Mouse (Mus musculus) limb, embryonic 11.5 days (tissue): ENCODE measurements at regions not wholly inside any gene's neighbourhood (a gene's known extent, or its start where the extent isn't known, plus 50 kb on each side); places are given as distances from the start of the nearest gene placed in this dataset.

ENCODE experiments used
- ATAC-seq: fragments of 200-750 bp; cut with Nextera tagmentation; 2 replicates; pipeline ENCODE4 v1.8.0; 2017; ENCODE audit warnings: low read depth; ENCODE audit not compliant: insufficient number of reproducible peaks, low FRiP score, low TSS enrichment
- DNase-seq: peaks from one replicate; pipeline ENCODE4 v3.0.0-alpha.2; 2015; ENCODE audit warnings: low spot score
- H3K27ac ChIP-seq: fragments of 300-500 bp; sonication (generic); replicated peaks from 2 replicates; pipeline ENCODE4 v1.5.1; 2014; ENCODE audit warnings: low read depth, mild to moderate bottlenecking, low read length
- H3K27me3 ChIP-seq: fragments of 300-500 bp; sonication (generic); 2 replicates; pipeline ENCODE4 v1.6.1; 2014; ENCODE audit warnings: mild to moderate bottlenecking, low read length, mixed read lengths; ENCODE audit not compliant: control insufficient read depth, insufficient read depth
- H3K36me3 ChIP-seq: fragments of 300-500 bp; sonication (generic); 2 replicates; pipeline ENCODE4 v1.6.1; 2014; ENCODE audit warnings: mild to moderate bottlenecking, low read length, moderate library complexity, mixed read lengths; ENCODE audit not compliant: control insufficient read depth, insufficient read depth
- H3K4me1 ChIP-seq: fragments of 300-500 bp; sonication (generic); 2 replicates; pipeline ENCODE4 v1.6.1; 2014; ENCODE audit warnings: low read length, mixed read lengths; ENCODE audit not compliant: control insufficient read depth, insufficient read depth
- H3K4me2 ChIP-seq: fragments of 300-500 bp; sonication (generic); 2 replicates; pipeline ENCODE4 v1.6.1; 2014; ENCODE audit warnings: low read depth, mild to moderate bottlenecking, moderate library complexity; ENCODE audit not compliant: severe bottlenecking
- H3K4me3 ChIP-seq: fragments of 300-500 bp; sonication (generic); 2 replicates; pipeline ENCODE4 v1.5.1; 2014; ENCODE audit warnings: low read depth, low read length
- H3K9ac ChIP-seq: fragments of 300-500 bp; sonication (generic); 2 replicates; pipeline ENCODE4 v1.6.1; 2014; ENCODE audit warnings: mild to moderate bottlenecking, low read length
- H3K9me3 ChIP-seq: fragments of 300-500 bp; sonication (generic); 2 replicates; pipeline ENCODE4 v1.6.1; 2016; ENCODE audit warnings: low read length; ENCODE audit not compliant: control insufficient read depth
- WGBS: fragments of 180-500 bp; shearing (Covaris S2); extraction: QIAGEN DNeasy Blood & Tissue Kit; methylation state at CpG from one replicate; pipeline ENCODE4 v1.1.7; 2014; 5-methylcytosine and 5-hydroxymethylcytosine counted together

DNA sequence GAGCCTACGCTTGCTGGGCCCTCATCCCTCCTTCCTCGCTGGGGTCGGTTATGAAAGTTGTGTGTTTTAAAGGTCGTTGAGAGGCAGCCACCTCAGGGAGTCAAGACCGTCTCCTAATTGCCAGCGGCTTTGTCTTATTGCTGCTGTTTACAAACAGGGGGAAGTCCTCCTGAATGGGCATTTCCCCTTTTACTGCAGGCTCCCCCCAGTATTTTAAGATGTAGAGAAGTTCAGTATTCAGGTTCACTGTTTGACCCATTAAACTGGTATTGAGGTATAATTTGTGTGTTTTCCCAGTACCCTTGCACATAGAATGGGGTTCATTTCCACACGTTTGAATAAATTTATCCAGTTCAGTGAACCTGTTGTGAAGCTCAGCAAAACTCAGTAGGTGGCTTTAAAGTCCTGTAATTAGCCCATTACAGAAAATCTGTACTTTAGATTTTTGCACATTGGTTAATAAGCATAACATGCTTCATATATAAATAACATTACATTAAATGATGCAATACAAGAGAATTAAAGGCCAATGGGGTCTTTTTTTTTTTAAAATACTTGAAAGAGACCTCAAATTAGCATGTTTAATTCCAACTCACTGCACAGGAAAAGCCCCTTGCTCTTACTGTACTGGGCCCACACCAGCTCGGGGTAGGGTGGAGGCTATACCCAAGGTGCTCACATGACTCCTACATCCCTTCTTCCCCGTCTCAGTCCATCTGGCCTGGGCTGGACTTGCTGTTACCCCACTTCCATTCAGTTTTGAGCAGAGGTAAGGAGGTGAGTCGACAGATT is 63.7 kb downstream of the Nkx2-1 start:
- Histone ChIP-seq H3K4me2 (no peak overlapping the region), H3K9me3 (no peaks in the 10 kb centered on the region), H3K27ac (no peak overlapping the region), H3K9ac (no peak overlapping the region), H3K27me3 (no peaks in the 10 kb centered on the region), H3K36me3 (no peaks in the 10 kb centered on the region), H3K4me1 (no peaks in the 10 kb centered on the region), H3K4me3 (no peak overlapping the region)
- DNase-seq (no peak), ATAC-seq (no peak)
- WGBS, result 65% methylated on average over 10 of the region's 10 CpGs

GRCm38 (mm10) chr12:56470932-56471500 is 65.7 kb downstream of the Nkx2-1 start:
- WGBS, result 80% methylated on average over 10 of the region's 10 CpGs
- H3K36me3 ChIP-seq, result no peaks in the 10 kb centered on the region
- no peak overlapping the region for H3K4me2 ChIP-seq
- no peaks in the 10 kb centered on the region for H3K9me3 ChIP-seq
- H3K27ac ChIP-seq, result no peak overlapping the region
- H3K4me3 ChIP-seq, result no peak overlapping the region
- DNase-seq, result no peak
- H3K27me3 ChIP-seq, result no peaks in the 10 kb centered on the region
- no peak overlapping the region for H3K9ac ChIP-seq
- no peaks in the 10 kb centered on the region for H3K4me1 ChIP-seq
- no peak for ATAC-seq

GRCm38 (mm10) chr12:56459508-56460119 is 77.1 kb downstream of the Nkx2-1 start:
- no peak for DNase-seq
- Histone ChIP-seq H3K27ac (no peak overlapping the region), H3K4me2 (peak overlapping the region; percentile 26; the same call in 1 of the 2 replicates), H3K4me1 (peaks cover 3% of the 10 kb centered on the region; the same call in 1 of the 2 replicates), H3K9ac (no peak overlapping the region), H3K27me3 (no peaks in the 10 kb centered on the region), H3K4me3 (no peak overlapping the region), H3K9me3 (no peaks in the 10 kb centered on the region), H3K36me3 (no peaks in the 10 kb centered on the region)
- ATAC-seq, result no peak
- 2% methylated on average over 10 of the region's 10 CpGs for WGBS

- no peak overlapping the region for H3K27ac ChIP-seq
- ATAC-seq (no peak), DNase-seq (peak; percentile 30)
- peaks cover 3% of the 10 kb centered on the region; the same call in 1 of the 2 replicates for H3K4me1 ChIP-seq
- H3K4me2 ChIP-seq, result peak overlapping the region; percentile 26; the same call in 1 of the 2 replicates
- H3K9me3 ChIP-seq, result no peaks in the 10 kb centered on the region
- WGBS, result 6% methylated on average over 16 of the region's 16 CpGs
- no peak overlapping the region for H3K4me3 ChIP-seq
- H3K9ac ChIP-seq, result no peak overlapping the region
- no peaks in the 10 kb centered on the region for H3K27me3 ChIP-seq
- no peaks in the 10 kb centered on the region for H3K36me3 ChIP-seq
These were observed 77.8 kb downstream of the Nkx2-1 start for GRCm38 (mm10) chr12:56458665-56459507.

DNA sequence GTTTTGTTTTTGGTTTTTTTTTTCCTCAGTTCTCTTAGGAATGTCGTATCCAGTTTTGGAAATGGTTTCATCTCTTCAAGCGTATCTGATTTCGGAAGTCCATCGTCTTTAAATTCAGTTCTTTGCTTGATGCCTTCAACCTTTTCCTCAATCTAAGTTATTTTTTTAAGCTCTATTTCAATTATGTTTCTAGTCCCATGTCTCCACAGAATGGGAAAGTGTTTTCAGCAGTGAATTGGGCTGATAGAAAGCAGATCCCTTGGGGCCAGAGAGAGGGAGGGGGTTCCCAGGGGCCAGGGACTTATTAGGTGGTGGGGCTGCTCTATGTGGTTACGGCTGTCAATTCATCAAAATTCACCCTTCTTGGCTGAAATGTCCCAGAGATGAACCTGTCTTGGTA is 78.8 kb downstream of the Nkx2-1 start:
- DNase-seq, result no peak
- Histone ChIP-seq H3K9me3 (no peaks in the 10 kb centered on the region), H3K27me3 (no peaks in the 10 kb centered on the region)

DNA sequence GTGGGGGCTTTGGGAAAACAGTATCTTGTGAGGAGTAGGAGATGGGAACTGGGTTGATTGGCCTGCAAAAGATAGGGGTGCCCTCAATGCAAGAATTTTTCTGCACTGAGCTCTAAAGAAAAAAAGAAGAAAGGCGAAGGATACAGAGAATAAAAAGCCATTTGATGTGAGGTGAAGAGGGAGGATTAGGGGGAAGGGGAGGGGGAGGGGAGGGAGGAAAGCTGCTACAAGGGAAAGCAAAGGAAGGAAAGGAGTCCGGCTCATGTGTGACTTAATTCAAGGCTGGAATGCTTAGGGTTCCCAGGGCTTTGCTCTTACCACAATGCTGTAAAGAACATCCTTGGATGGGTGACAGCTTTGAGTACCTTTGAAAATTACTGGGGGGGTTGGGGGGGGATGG is 79.4 kb downstream of the Nkx2-1 start:
- no peaks in the 10 kb centered on the region for H3K9me3 ChIP-seq
- no peak overlapping the region for H3K27ac ChIP-seq
- H3K36me3 ChIP-seq, result no peaks in the 10 kb centered on the region
- H3K9ac ChIP-seq, result no peak overlapping the region
- H3K4me2 ChIP-seq, result no peak overlapping the region
- peaks cover 3% of the 10 kb centered on the region; the same call in 1 of the 2 replicates for H3K4me1 ChIP-seq
- no peaks in the 10 kb centered on the region for H3K27me3 ChIP-seq
- 4% methylated on average over 2 of the region's 2 CpGs for WGBS
- DNase-seq (no peak), ATAC-seq (no peak)
- H3K4me3 ChIP-seq, result no peak overlapping the region

More for the DNA sequence above, 78.8 kb downstream of the Nkx2-1 start:
- H3K4me3 ChIP-seq, result no peak overlapping the region
- ATAC-seq, result no peak
- H3K36me3 ChIP-seq, result no peaks in the 10 kb centered on the region
- no peak overlapping the region for H3K4me2 ChIP-seq
- peaks cover 3% of the 10 kb centered on the region; the same call in 1 of the 2 replicates for H3K4me1 ChIP-seq
- no peak overlapping the region for H3K27ac ChIP-seq
- 42% methylated on average over 5 of the region's 5 CpGs for WGBS
- no peak overlapping the region for H3K9ac ChIP-seq

- 0 out of 2 replicates have a peak, but pooled peaks cover 3% of the 10 kb centered on the region for H3K27me3 ChIP-seq
- WGBS, result 87% methylated on average over 2 of the region's 2 CpGs
- H3K9ac ChIP-seq, result no peak overlapping the region
- H3K9me3 ChIP-seq, result no peaks in the 10 kb centered on the region
- H3K4me1 ChIP-seq, result no peaks in the 10 kb centered on the region
- H3K36me3 ChIP-seq, result no peaks in the 10 kb centered on the region
- no peak overlapping the region for H3K4me2 ChIP-seq
- no peak overlapping the region for H3K27ac ChIP-seq
- no peak for ATAC-seq
- no peak for DNase-seq
- H3K4me3 ChIP-seq, result no peak overlapping the region
These were observed 86.4 kb downstream of the Nkx2-1 start for GRCm38 (mm10) chr12:56450261-56450660.
